17 mouse cellular contexts compared by ENCODE assay signal in genomic region chr8:105520521-105520920, GRCm38 (mm10). TPM values are rescaled to one million over a fixed set of nuclear protein-coding genes. Genes with fewer than 3 reads are reported as not detected.
DNase-seq lines count a peak whose midpoint lies in the region; ATAC-seq and TF ChIP-seq lines count a peak whose summit lies in the region.
"Had no signal": no experiment of that assay in that cellular context is flagged by ENCODE, and none has a peak within 500 bp of the region (broad histone marks: within the 10 kb centered on the region; RNA-seq: fewer than 3 reads in every experiment).

No protein-coding gene starts in this region.

- H3K36me3 ChIP-seq in forebrain, embryonic 12.5 days (replicated peaks), result peaks cover 29% of the 10 kb centered on the region
- H3K36me3 ChIP-seq in forebrain, embryonic 16.5 days (ENCODE audit: control insufficient read depth, insufficient read depth), result peaks cover 6% of the 10 kb centered on the region; the same call in 1 of the 2 replicates
- H3K36me3 ChIP-seq in lung, embryonic 14.5 days (ENCODE audit: insufficient read depth), result peaks cover 25% of the 10 kb centered on the region; the same call in 1 of the 2 replicates
- H3K36me3 ChIP-seq in hindbrain, postnatal 0 days (ENCODE audit: insufficient read depth, low read length), result peaks cover 9% of the 10 kb centered on the region; the same call in 1 of the 2 replicates
- H3K36me3 ChIP-seq in neural tube, embryonic 12.5 days, result peaks cover 34% of the 10 kb centered on the region

- 18% methylated on average over 5 of the region's 5 CpGs for WGBS in forebrain, embryonic 12.5 days
- 34% methylated on average over 5 of the region's 5 CpGs for WGBS in forebrain, embryonic 16.5 days
- 19% methylated on average over 5 of the region's 5 CpGs for WGBS in lung, embryonic 14.5 days
- 38% methylated on average over 5 of the region's 5 CpGs for WGBS in hindbrain, postnatal 0 days
- 33% methylated on average over 5 of the region's 5 CpGs for WGBS in neural tube, embryonic 12.5 days

- no peak for ATAC-seq in forebrain, embryonic 12.5 days (ENCODE audit: low FRiP score)
- ATAC-seq in forebrain, embryonic 16.5 days, result no peak
- no peak for ATAC-seq in lung, embryonic 14.5 days (ENCODE audit: insufficient read depth)
- no peak for ATAC-seq in hindbrain, postnatal 0 days
- no peak for ATAC-seq in neural tube, embryonic 12.5 days (ENCODE audit: low FRiP score, low read depth)

- H3K9ac ChIP-seq in forebrain, embryonic 12.5 days, result peak overlapping the region; percentile 36; the same call in 1 of the 2 replicates
- no peak overlapping the region for H3K9ac ChIP-seq in forebrain, embryonic 16.5 days (replicated peaks; ENCODE audit: low read depth, low read length)
- H3K9ac ChIP-seq in lung, embryonic 14.5 days, result no peak overlapping the region; the same call in 1 of the 2 replicates
- H3K9ac ChIP-seq in hindbrain, postnatal 0 days (replicated peaks; ENCODE audit: low read length), result no peak overlapping the region
- H3K9ac ChIP-seq in neural tube, embryonic 12.5 days, result 0 out of 2 replicates have a peak overlapping the region, but pooled peaks have one; percentile 10
- H3K9ac ChIP-seq: liver, embryonic 14.5 days had no signal

- H3K4me1 ChIP-seq in forebrain, embryonic 12.5 days, result peaks cover 54% of the 10 kb centered on the region
- H3K4me1 ChIP-seq in forebrain, embryonic 16.5 days (replicated peaks; ENCODE audit: control insufficient read depth, insufficient read depth, low read length), result peaks cover 20% of the 10 kb centered on the region
- peaks cover 24% of the 10 kb centered on the region for H3K4me1 ChIP-seq in lung, embryonic 14.5 days (ENCODE audit: insufficient read depth)
- H3K4me1 ChIP-seq in hindbrain, postnatal 0 days (ENCODE audit: insufficient read depth, low read length), result no peaks in the 10 kb centered on the region; the same call in 1 of the 2 replicates
- H3K4me1 ChIP-seq in neural tube, embryonic 12.5 days, result peaks cover 52% of the 10 kb centered on the region

- no peak for TF ChIP-seq CTCF in lung, embryonic 14.5 days (IDR thresholded peaks at IDR 0.05; ENCODE audit: low read depth)
- TF ChIP-seq CTCF in hindbrain, postnatal 0 days (IDR thresholded peaks at IDR 0.05; ENCODE audit: low read depth), result no peak

- peaks cover 35% of the 10 kb centered on the region for H3K27me3 ChIP-seq in forebrain, embryonic 12.5 days
- peaks cover 22% of the 10 kb centered on the region for H3K27me3 ChIP-seq in forebrain, embryonic 16.5 days (replicated peaks; ENCODE audit: control insufficient read depth, insufficient read depth, low read length)
- no peaks in the 10 kb centered on the region; the same call in 1 of the 2 replicates for H3K27me3 ChIP-seq in lung, embryonic 14.5 days (ENCODE audit: insufficient read depth, low read length)
- no peaks in the 10 kb centered on the region for H3K27me3 ChIP-seq in hindbrain, postnatal 0 days (ENCODE audit: insufficient read depth, low read length)
- peaks cover 10% of the 10 kb centered on the region; the same call in 1 of the 2 replicates for H3K27me3 ChIP-seq in neural tube, embryonic 12.5 days (replicated peaks)

- H3K27ac ChIP-seq in forebrain, embryonic 12.5 days, result peak overlapping the region; percentile 75
- H3K27ac ChIP-seq in forebrain, embryonic 16.5 days (ENCODE audit: low read length), result no peak overlapping the region
- no peak overlapping the region; the same call in 1 of the 2 replicates for H3K27ac ChIP-seq in lung, embryonic 14.5 days (ENCODE audit: low read depth)
- H3K27ac ChIP-seq in hindbrain, postnatal 0 days, result no peak overlapping the region
- no peak overlapping the region for H3K27ac ChIP-seq in neural tube, embryonic 12.5 days
- H3K27ac ChIP-seq: gastrocnemius, adult 2 months; liver, embryonic 14.5 days had no signal

- no peaks in the 10 kb centered on the region for H3K9me3 ChIP-seq in forebrain, embryonic 12.5 days
- H3K9me3 ChIP-seq in forebrain, embryonic 16.5 days (ENCODE audit: control insufficient read depth, low read length), result no peaks in the 10 kb centered on the region
- H3K9me3 ChIP-seq in lung, embryonic 14.5 days (ENCODE audit: low read depth, low read length), result no peaks in the 10 kb centered on the region
- H3K9me3 ChIP-seq in hindbrain, postnatal 0 days (ENCODE audit: low read length), result no peaks in the 10 kb centered on the region
- H3K9me3 ChIP-seq in neural tube, embryonic 12.5 days, result no peaks in the 10 kb centered on the region

- peak; percentile 5 for DNase-seq in lung, embryonic 14.5 days
- DNase-seq in lung, postnatal 4 days, result no peak
- DNase-seq in hindbrain, postnatal 0 days (ENCODE audit: low spot score), result no peak
- DNase-seq in embryo, embryonic 10 days (ENCODE audit: low spot score), result no peak
- DNase-seq in heart, postnatal 36 days, result no peak
- DNase-seq: gastrocnemius, adult 2 months; kidney, postnatal 14 days; right cerebral cortex, adult 18-20 months; thymus, adult 18-20 months had no signal

- H3K4me2 ChIP-seq in forebrain, embryonic 12.5 days, result peak overlapping the region; percentile 95
- no peak overlapping the region for H3K4me2 ChIP-seq in forebrain, embryonic 16.5 days (ENCODE audit: low read length)
- H3K4me2 ChIP-seq in lung, embryonic 14.5 days, result peak overlapping the region; percentile 99
- H3K4me2 ChIP-seq in hindbrain, postnatal 0 days (ENCODE audit: low read depth, low read length), result peak overlapping the region; percentile 91; the same call in 1 of the 2 replicates
- peak overlapping the region; percentile 96 for H3K4me2 ChIP-seq in neural tube, embryonic 12.5 days (replicated peaks)

- intact Hi-C loops in heart, postnatal 36 days (cut with DNase I), result no loop called here

- 0 out of 2 replicates have a peak overlapping the region, but pooled peaks have one; percentile 65 for H3K4me3 ChIP-seq in forebrain, embryonic 12.5 days (replicated peaks)
- no peak overlapping the region for H3K4me3 ChIP-seq in forebrain, embryonic 16.5 days (replicated peaks; ENCODE audit: low read length)
- H3K4me3 ChIP-seq in lung, embryonic 14.5 days (ENCODE audit: low read depth, low read length), result no peak overlapping the region
- H3K4me3 ChIP-seq in hindbrain, postnatal 0 days (ENCODE audit: low read length), result no peak overlapping the region
- H3K4me3 ChIP-seq in neural tube, embryonic 12.5 days, result peak overlapping the region; percentile 63; the same call in 1 of the 2 replicates
- H3K4me3 ChIP-seq: erythroblast, embryonic 14.5 days; gastrocnemius, adult 2 months had no signal

RNA-seq across cellular contexts. Expression of gene Hsd11b2, which starts 2.0 kb away (rescaled TPM):
- polyA plus RNA-seq in forebrain, embryonic 12.5 days (2016; fragmentation: Nextera tagmentation; extraction: Ambion mirVana), result 10.9 and 12.0 TPM in 2 replicates
- 0.35 and 0.48 TPM in 2 replicates for polyA plus RNA-seq in forebrain, embryonic 16.5 days (2015; fragmentation: Nextera tagmentation; extraction: Ambion mirVana)
- 4.8 and 5.9 TPM in 2 replicates for polyA plus RNA-seq in lung, embryonic 14.5 days (2014; fragmentation: Nextera tagmentation; extraction: Ambion mirVana)
- 6.1 and 9.9 TPM in 2 replicates for total RNA-seq in hindbrain, postnatal 0 days (2014; rRNA removed)
- polyA plus RNA-seq in hindbrain, postnatal 0 days (2015; fragmentation: Nextera tagmentation; extraction: Ambion mirVana), result 6.3 and 7.4 TPM in 2 replicates
- polyA plus RNA-seq in neural tube, embryonic 12.5 days (2016; fragmentation: Nextera tagmentation; extraction: Ambion mirVana), result 23.8 and 25.7 TPM in 2 replicates
- not detected for total RNA-seq in heart, postnatal 36 days (2021)
- total RNA-seq: gastrocnemius, adult 2 months; hematopoietic stem cell, adult 5-6 weeks; left cerebral cortex, adult 8-10 months had no signal
- polyA plus RNA-seq: cortical plate, adult 2 months; erythroblast, embryonic 14.5 days had no signal

RNA-seq across cellular contexts. Expression of gene Zdhhc1, which starts 23.8 kb away (rescaled TPM):
- 24.7 and 26.1 TPM in 2 replicates for polyA plus RNA-seq in forebrain, embryonic 12.5 days (2016; fragmentation: Nextera tagmentation; extraction: Ambion mirVana)
- polyA plus RNA-seq in forebrain, embryonic 16.5 days (2015; fragmentation: Nextera tagmentation; extraction: Ambion mirVana), result 26.3 and 33.3 TPM in 2 replicates
- polyA plus RNA-seq in lung, embryonic 14.5 days (2014; fragmentation: Nextera tagmentation; extraction: Ambion mirVana), result 40.0 and 41.9 TPM in 2 replicates
- 49.3 and 54.2 TPM in 2 replicates for total RNA-seq in hindbrain, postnatal 0 days (2014; rRNA removed)
- 31.3 and 34.7 TPM in 2 replicates for polyA plus RNA-seq in hindbrain, postnatal 0 days (2015; fragmentation: Nextera tagmentation; extraction: Ambion mirVana)
- polyA plus RNA-seq in neural tube, embryonic 12.5 days (2016; fragmentation: Nextera tagmentation; extraction: Ambion mirVana), result 29.0 and 30.7 TPM in 2 replicates
- total RNA-seq in heart, postnatal 36 days (2021), result 10 to 100 TPM; 14.5 to 14.9 TPM

RNA-seq across cellular contexts. Expression of gene Atp6v0d1, which starts 45.3 kb away (rescaled TPM):
- 94.3 and 95.4 TPM in 2 replicates for polyA plus RNA-seq in forebrain, embryonic 12.5 days (2016; fragmentation: Nextera tagmentation; extraction: Ambion mirVana)
- polyA plus RNA-seq in forebrain, embryonic 16.5 days (2015; fragmentation: Nextera tagmentation; extraction: Ambion mirVana), result 193 and 203 TPM in 2 replicates
- 74.6 and 81.0 TPM in 2 replicates for polyA plus RNA-seq in lung, embryonic 14.5 days (2014; fragmentation: Nextera tagmentation; extraction: Ambion mirVana)
- total RNA-seq in hindbrain, postnatal 0 days (2014; rRNA removed), result 231 and 249 TPM in 2 replicates
- polyA plus RNA-seq in hindbrain, postnatal 0 days (2015; fragmentation: Nextera tagmentation; extraction: Ambion mirVana), result 271 and 289 TPM in 2 replicates
- polyA plus RNA-seq in neural tube, embryonic 12.5 days (2016; fragmentation: Nextera tagmentation; extraction: Ambion mirVana), result 142 and 143 TPM in 2 replicates
- total RNA-seq in heart, postnatal 36 days (2021), result 10 to 100 TPM; 51.7 to 53.4 TPM

RNA-seq across cellular contexts. Expression of gene Tppp3, which starts 49.2 kb away (rescaled TPM):
- 39.9 and 41.3 TPM in 2 replicates for polyA plus RNA-seq in forebrain, embryonic 12.5 days (2016; fragmentation: Nextera tagmentation; extraction: Ambion mirVana)
- polyA plus RNA-seq in forebrain, embryonic 16.5 days (2015; fragmentation: Nextera tagmentation; extraction: Ambion mirVana), result 28.9 and 56.5 TPM in 2 replicates
- polyA plus RNA-seq in lung, embryonic 14.5 days (2014; fragmentation: Nextera tagmentation; extraction: Ambion mirVana), result 41.1 and 42.3 TPM in 2 replicates
- 106 and 108 TPM in 2 replicates for total RNA-seq in hindbrain, postnatal 0 days (2014; rRNA removed)
- 197 and 201 TPM in 2 replicates for polyA plus RNA-seq in hindbrain, postnatal 0 days (2015; fragmentation: Nextera tagmentation; extraction: Ambion mirVana)
- 242 and 246 TPM in 2 replicates for polyA plus RNA-seq in neural tube, embryonic 12.5 days (2016; fragmentation: Nextera tagmentation; extraction: Ambion mirVana)
- 10 to 100 TPM; 43.3 to 45.7 TPM for total RNA-seq in heart, postnatal 36 days (2021)
- total RNA-seq: hematopoietic stem cell, adult 5-6 weeks had no signal

Comparison
In these comparisons a context has a peak if more than half of its experiments do, and no peak if none do; other contexts are left out.
1. H3K4me3 ChIP-seq: peak in forebrain, embryonic 12.5 days (single experiment) and neural tube, embryonic 12.5 days (single experiment); none in forebrain, embryonic 16.5 days (single experiment), lung, embryonic 14.5 days (single experiment) and hindbrain, postnatal 0 days (single experiment).
2. H3K9ac ChIP-seq: peak in forebrain, embryonic 12.5 days (single experiment) and neural tube, embryonic 12.5 days (single experiment); none in forebrain, embryonic 16.5 days (single experiment), lung, embryonic 14.5 days (single experiment) and hindbrain, postnatal 0 days (single experiment).